Mouse (Mus musculus) layer of hippocampus, postnatal 36 days (tissue): Measurements from ENCODE around the gene Rb1. TPM values are rescaled to one million over a fixed set of nuclear protein-coding genes. Genes with fewer than 3 reads are reported as not detected.

ENCODE experiments used
- DNase-seq, 2 experiments: peaks; one replicate each; pipeline ENCODE4 v3.0.0; 2022
- microRNA-seq, 2 experiments: library from miRNA; unstranded; fragments of <30 nt; microRNA quantifications; one replicate each; pipeline ENCODE4 v1.2.0; 2021
- total RNA-seq, 2 experiments: library from RNA; stranded (reverse); gene quantifications; 2 replicates each; pipeline ENCODE4 v1.2.3; 2021

Gene Rb1
- total RNA-seq, 2 experiments from 2014 or later: 39.2 to 43.2 TPM

DNA sequence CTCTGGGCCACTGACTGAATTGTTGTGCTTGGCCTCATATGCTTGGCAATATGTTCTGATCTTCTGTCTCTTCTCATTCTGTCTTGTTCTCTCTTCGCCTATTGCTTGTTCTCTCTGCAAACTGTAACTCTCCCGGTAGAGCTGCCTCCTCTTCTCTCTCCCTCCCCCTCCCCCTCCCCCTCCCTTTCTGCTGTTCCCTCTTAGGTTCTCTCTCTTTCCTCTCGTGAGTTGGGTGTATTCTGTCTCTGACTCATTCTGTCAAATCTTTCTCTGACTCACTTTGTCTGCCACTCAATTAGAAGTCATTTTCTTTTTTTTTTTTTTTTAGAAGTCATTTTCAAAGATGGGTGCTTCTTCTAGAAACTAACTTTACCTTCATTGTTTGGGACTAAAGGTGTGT lies 178.9 kb downstream of the Rb1 start:
- no peak for DNase-seq

DNA sequence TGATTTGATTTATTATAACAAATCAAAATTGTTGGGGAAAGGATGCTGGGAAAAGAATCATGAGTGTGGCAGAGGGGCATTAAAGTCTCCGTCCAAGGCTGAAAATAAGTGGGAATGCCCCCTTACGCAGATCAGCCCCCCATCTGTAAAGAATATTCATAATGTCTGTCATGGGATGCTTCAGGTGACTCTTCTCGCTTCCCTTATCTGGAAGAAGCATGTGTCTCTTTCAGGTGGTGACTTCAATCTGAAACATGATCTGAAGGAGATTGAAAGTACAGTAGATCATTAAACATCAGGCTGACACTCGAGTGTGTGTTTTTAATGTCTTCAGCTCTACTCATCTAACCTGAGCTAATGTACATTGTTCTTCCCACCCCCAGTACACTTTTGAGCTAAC lies 180.1 kb downstream of the Rb1 start:
- no peak for DNase-seq

DNA sequence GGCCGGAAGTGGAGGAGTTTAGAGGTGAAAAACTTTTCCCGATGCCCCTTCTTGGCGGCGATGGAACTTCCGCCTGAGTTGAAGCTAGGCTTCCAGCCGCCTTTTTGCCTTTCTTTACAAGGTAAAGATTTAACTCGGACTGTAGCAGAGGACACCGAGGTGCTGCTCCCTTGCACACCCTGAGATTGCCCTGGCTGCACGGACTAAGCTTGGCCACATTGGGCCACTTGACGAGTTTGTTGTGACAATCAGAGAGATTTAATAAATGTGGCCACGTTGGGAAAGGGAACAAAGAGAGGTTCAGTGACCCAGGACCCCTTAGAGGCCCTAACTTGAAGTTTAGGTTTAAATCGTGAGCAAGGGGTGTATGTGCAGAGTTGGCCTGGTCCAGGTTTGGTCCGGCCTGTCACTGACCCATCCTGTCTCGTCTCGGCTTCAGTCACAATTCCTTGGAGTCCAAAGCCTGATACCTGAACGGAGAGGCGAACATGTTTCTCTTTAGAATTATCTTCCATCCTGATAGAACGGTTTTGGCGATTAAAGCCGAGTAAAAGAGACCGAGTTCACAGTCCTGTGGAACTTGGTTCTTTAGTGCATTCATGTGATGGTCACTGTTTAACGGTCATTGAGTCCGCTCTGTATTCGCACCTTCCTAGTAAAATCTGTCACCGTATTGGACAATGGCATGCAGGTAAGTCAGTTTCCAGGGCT lies 181.8 kb downstream of the Rb1 start:
- DNase-seq: no peak

DNA sequence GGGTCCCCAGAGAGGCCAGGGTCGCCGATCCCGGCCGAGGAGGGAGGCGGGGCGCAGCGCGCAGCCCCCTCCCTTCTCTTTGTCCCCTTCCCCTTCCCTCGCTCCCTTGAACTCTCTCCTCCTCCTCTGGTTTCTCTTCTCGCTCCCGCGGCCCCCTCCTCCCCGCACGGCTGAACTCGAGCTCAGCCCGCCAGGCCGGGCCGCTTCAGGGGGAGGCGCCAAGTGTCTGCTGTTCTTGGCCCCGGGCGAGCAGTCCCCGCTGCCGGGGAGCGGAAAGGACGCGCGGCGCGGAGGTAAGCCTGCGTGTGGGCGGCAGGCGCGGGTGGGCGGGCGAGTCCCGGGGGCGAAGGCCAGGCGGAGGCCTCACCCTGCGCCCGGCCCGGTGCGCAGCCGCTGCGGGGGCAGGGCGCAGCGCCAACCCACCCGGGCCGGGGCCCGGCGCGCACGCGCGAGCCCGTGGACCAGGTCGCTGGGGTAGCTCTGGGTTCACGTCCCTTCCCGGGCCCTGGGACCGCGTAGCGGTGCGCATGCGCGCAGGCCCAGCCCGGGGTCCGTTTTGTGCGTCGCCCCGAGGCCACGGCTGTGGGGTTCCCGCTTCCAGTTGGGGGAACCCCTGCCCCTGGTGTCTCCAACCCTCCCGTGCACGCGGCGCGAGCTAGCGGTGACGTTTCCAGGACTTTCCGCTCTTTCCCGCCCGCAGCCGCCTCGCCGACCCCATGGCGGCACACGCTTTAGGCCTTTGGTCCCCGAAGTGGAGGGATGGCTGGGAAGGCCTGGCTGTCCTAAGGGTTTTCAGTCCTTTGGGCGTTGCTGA lies 182.5 kb downstream of the Rb1 start:
- peak; percentile 81 to 84 for DNase-seq

DNA sequence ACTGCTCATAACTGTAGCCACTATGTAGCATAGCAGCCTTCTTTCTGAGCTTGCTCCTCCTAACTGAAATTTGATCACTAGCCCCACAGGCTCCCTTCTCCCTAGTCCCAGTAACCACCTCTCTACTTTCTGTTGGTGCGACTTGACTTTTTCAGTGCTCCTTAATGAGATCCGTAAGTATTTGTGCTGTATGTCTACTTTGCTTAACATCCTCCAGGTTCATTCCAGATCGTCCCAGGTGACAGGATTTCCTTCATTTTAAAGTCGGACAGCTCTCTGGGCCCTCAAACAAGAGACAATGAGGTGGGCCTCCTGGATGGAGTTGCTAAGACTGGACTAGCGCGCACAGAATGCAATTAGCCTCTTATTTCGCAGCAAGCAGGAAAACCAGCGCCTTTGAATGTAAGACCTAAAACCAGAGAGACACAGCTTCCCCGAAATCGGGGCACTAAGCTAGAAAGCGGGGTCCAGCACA lies 183.2 kb downstream of the Rb1 start:
- no peak for DNase-seq

DNA sequence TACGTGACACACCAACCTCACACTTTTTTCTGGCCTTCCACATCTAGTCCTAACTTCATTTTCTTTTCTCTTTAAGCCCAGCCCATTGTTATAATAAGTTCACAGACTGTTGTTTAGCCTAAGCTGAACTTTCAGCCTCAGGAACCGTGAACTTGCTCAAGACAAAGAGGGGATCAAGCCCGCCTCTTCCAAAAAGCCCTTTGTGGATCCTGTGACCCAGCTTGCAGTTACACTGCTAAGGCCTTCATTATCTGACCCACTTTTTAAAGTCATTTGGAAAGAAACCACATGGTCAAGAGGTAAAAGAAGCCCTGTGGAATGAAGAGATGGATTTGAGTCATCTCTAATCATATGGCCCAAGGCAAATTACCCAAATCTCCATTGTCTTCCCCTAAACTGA lies 183.8 kb downstream of the Rb1 start:
- DNase-seq: no peak

DNA sequence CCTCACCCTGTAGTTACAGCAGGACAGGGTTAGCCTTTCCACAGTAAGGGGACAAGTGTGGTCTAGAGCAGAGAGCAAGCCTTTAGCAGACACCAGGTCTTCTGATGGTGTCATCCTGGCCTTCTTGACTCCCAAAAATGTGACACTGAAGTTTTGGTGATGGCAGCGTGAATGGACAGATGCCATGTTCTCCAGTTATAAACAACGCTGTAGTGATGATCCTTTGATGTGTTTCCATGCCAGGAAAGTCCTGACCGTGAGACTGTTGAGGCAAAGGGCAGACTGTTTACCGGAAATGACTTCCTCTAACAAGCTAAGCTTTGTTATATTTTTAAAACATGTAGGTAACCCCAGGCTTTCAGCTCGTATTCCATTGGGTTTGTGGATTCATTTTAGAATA lies 185.8 kb downstream of the Rb1 start:
- no peak for DNase-seq

DNA sequence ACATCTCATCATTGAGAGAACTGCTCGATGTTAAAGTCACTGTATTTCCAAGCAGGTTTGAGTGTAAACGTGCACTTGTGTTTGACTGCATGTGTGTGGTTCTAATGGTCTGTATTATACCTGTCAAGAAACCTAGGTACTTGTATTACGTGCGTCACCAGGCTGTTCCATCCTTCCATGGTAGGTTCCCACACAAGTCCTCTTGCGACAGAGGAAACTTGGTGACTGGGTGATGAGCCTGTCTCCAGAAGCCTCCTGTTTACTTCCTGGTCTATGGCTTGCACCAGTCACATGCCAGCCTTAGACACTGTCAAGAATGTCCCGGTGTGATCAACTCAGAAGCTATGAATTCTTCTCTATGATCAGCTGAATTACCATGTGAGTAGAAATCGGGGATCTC lies 187.1 kb downstream of the Rb1 start:
- no peak for DNase-seq

DNA sequence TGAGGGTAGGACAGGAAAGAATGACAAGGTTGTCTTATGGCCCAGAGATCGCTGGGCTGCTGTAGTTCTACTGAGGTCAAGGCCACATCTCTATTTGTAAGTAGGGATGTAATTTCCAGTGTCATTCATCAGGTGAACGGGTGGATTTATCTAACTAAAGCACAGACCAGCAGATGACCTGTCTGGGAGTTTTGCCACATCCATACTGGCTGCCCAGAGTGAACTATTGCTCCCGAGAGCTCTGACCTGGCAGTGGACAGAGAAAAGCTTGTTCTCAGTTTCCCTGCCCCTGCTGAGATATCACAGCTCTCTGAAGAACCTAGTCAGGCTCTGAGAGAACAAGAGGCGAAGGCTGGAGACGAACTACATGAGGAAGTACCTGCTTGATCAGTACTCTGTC lies 188.4 kb downstream of the Rb1 start:
- no peak for DNase-seq

Small RNA genes within 50 kb of the gene (microRNA-seq; reads per million reads assigned to microRNA genes)
- gene Mir687: 0 reads per million in 2 experiments

Other genes starting within 250 kb of the Rb1 start
- 10 to 100 TPM; 23.9 to 32.3 TPM for gene Rcbtb2, start 202.8 kb downstream of the Rb1 start, total RNA-seq
- gene Lpar6, start 87.9 kb downstream of the Rb1 start, total RNA-seq: 1 to 10 TPM; 1.6 to 1.8 TPM
- gene Itm2b, start 59.5 kb upstream of the Rb1 start, total RNA-seq: 1,000 to 10,000 TPM in 1 of 2 experiments, 100 to 1,000 TPM in 1; 984 to 1,028 TPM
- 10 to 100 TPM; 30.0 to 31.6 TPM for gene Med4, start 184.2 kb upstream of the Rb1 start, total RNA-seq
- gene Sucla2, start 199.5 kb upstream of the Rb1 start, total RNA-seq: 100 to 1,000 TPM; 153 to 167 TPM
- gene Nudt15, start 222.4 kb upstream of the Rb1 start, total RNA-seq: 1 to 10 TPM; 5.6 to 6.0 TPM